Mouse (Mus musculus): ENCODE measurements at regions not wholly inside any gene's neighbourhood (a gene's known extent, or its start where the extent isn't known, plus 50 kb on each side); places are given as distances from the start of the nearest gene placed in this dataset.

DNA sequence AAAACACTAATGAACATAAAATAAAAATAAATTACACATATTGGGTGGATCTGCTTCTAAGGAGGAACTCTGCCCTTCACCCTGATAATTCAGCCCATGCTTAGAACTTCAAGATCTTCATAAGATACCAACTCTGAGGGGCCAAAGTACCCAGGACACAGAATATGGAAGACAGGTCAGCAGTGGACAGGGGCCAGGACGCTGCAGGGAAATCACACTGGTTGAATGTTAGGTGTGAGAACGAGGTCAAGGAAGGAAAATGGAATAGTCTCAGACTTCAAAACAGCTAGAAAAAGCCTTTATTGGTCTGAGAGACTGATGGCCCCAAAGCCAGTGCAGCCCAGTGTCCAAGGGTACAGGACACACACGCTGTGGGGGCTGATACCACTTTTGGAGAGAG lies 50.5 kb upstream of the Hs6st1 start:
- H3K4me1 ChIP-seq, result peaks cover 34% of the 10 kb centered on the region
- ATAC-seq (ENCODE audit: insufficient number of reproducible peaks, low FRiP score, low TSS enrichment, low read depth), result no peak
- H3K36me3 ChIP-seq, result no peaks in the 10 kb centered on the region
- H3K9me3 ChIP-seq, result no peaks in the 10 kb centered on the region
- H3K4me3 ChIP-seq, result no peak overlapping the region
- H3K27ac ChIP-seq, result peak overlapping the region; percentile 69
- H3K4me2 ChIP-seq, result 0 out of 2 replicates have a peak overlapping the region, but pooled peaks have one; percentile 27
- H3K9ac ChIP-seq, result no peak overlapping the region
- no peaks in the 10 kb centered on the region for H3K27me3 ChIP-seq
- WGBS, result 47% methylated on average over 3 of the region's 3 CpGs
